Mouse (Mus musculus): ENCODE data around the gene Rbms3. TPM values are rescaled to one million over a fixed set of nuclear protein-coding genes. Genes with fewer than 3 reads are reported as not detected.

Gene Rbms3
- polyA plus RNA-seq, 1 experiment from 2014 or later: 76.1 TPM

- ATAC-seq (replicated peaks; ENCODE audit: low FRiP score): no peak
- Histone ChIP-seq H3K36me3 (no peaks in the 10 kb centered on the region), H3K9ac (no peak overlapping the region), H3K4me3 (replicated peaks) (no peak overlapping the region), H3K4me1 (no peaks in the 10 kb centered on the region), H3K27ac (no peak overlapping the region), H3K27me3 (no peaks in the 10 kb centered on the region), H3K4me2 (no peak overlapping the region), H3K9me3 (replicated peaks) (no peaks in the 10 kb centered on the region)
- 81% methylated on average over 7 of the region's 7 CpGs for WGBS
Measured at GRCm38 (mm10) chr9:117298991-117299390, 330.7 kb downstream of the Rbms3 start.

GRCm38 (mm10) chr9:117297662-117298531 lies 331.8 kb downstream of the Rbms3 start:
- H3K9ac ChIP-seq: no peak overlapping the region
- no peak overlapping the region for H3K4me3 ChIP-seq (replicated peaks)
- no peak overlapping the region for H3K27ac ChIP-seq
- H3K9me3 ChIP-seq (replicated peaks): no peaks in the 10 kb centered on the region
- H3K27me3 ChIP-seq: no peaks in the 10 kb centered on the region
- H3K4me1 ChIP-seq: no peaks in the 10 kb centered on the region
- no peak for ATAC-seq (replicated peaks; ENCODE audit: low FRiP score)
- no peak overlapping the region for H3K4me2 ChIP-seq
- 57% methylated on average over 15 of the region's 15 CpGs for WGBS
- no peaks in the 10 kb centered on the region for H3K36me3 ChIP-seq

GRCm38 (mm10) chr9:117291066-117291850 lies 338.5 kb downstream of the Rbms3 start:
- no peak for ATAC-seq (replicated peaks; ENCODE audit: low FRiP score)
- H3K36me3 ChIP-seq: no peaks in the 10 kb centered on the region
- 79% methylated on average over 15 of the region's 15 CpGs for WGBS

GRCm38 (mm10) chr9:117274846-117275245 lies 354.9 kb downstream of the Rbms3 start:
- H3K4me1 ChIP-seq: no peaks in the 10 kb centered on the region
- WGBS: 75% methylated on average over 12 of the region's 12 CpGs
- no peaks in the 10 kb centered on the region for H3K9me3 ChIP-seq (replicated peaks)
- no peak overlapping the region for H3K27ac ChIP-seq
- no peaks in the 10 kb centered on the region for H3K36me3 ChIP-seq
- H3K9ac ChIP-seq: no peak overlapping the region
- no peak overlapping the region for H3K4me2 ChIP-seq
- H3K4me3 ChIP-seq (replicated peaks): no peak overlapping the region
- H3K27me3 ChIP-seq: no peaks in the 10 kb centered on the region
- no peak for ATAC-seq (replicated peaks; ENCODE audit: low FRiP score)

More at GRCm38 (mm10) chr9:117291066-117291850, 338.5 kb downstream of the Rbms3 start:
- Histone ChIP-seq H3K27me3 (no peaks in the 10 kb centered on the region), H3K4me3 (replicated peaks) (no peak overlapping the region), H3K4me2 (no peak overlapping the region), H3K27ac (no peak overlapping the region), H3K4me1 (no peaks in the 10 kb centered on the region), H3K9ac (no peak overlapping the region), H3K9me3 (replicated peaks) (no peaks in the 10 kb centered on the region)

- Histone ChIP-seq H3K4me2 (no peak overlapping the region), H3K36me3 (no peaks in the 10 kb centered on the region), H3K4me1 (0 out of 2 replicates have a peak, but pooled peaks cover 3% of the 10 kb centered on the region), H3K27me3 (no peaks in the 10 kb centered on the region), H3K27ac (no peak overlapping the region), H3K9ac (no peak overlapping the region), H3K4me3 (replicated peaks) (no peak overlapping the region), H3K9me3 (replicated peaks) (no peaks in the 10 kb centered on the region)
- WGBS: 81% methylated on average over 5 of the region's 5 CpGs
- ATAC-seq (replicated peaks; ENCODE audit: low FRiP score): no peak
Measured at GRCm38 (mm10) chr9:117259614-117260013, 370.1 kb downstream of the Rbms3 start.

- Histone ChIP-seq H3K9me3 (replicated peaks) (no peaks in the 10 kb centered on the region), H3K4me1 (peaks cover 43% of the 10 kb centered on the region), H3K36me3 (no peaks in the 10 kb centered on the region), H3K4me2 (peak overlapping the region; percentile 66), H3K27me3 (no peaks in the 10 kb centered on the region), H3K4me3 (replicated peaks) (peak overlapping the region; percentile 69), H3K27ac (peak overlapping the region; percentile 92; the same call in 1 of the 2 replicates), H3K9ac (peak overlapping the region; percentile 70)
- 0 out of 2 replicates have a peak, but pooled peaks have one; percentile 15 for ATAC-seq (replicated peaks; ENCODE audit: low FRiP score)
- 18% methylated on average over 11 of the region's 11 CpGs for WGBS
Measured at GRCm38 (mm10) chr9:117253361-117253760, 376.4 kb downstream of the Rbms3 start.

GRCm38 (mm10) chr9:117252411-117252861 lies 377.3 kb downstream of the Rbms3 start:
- Histone ChIP-seq H3K4me3 (replicated peaks) (peak overlapping the region; percentile 69), H3K4me2 (peak overlapping the region; percentile 66), H3K27ac (peak overlapping the region; percentile 92), H3K27me3 (no peaks in the 10 kb centered on the region), H3K9me3 (replicated peaks) (no peaks in the 10 kb centered on the region), H3K4me1 (peaks cover 50% of the 10 kb centered on the region), H3K9ac (peak overlapping the region; percentile 70), H3K36me3 (no peaks in the 10 kb centered on the region)
- ATAC-seq (replicated peaks; ENCODE audit: low FRiP score): peak; percentile 85
- WGBS: under 1% methylated on average over 10 of the region's 10 CpGs

GRCm38 (mm10) chr9:117251521-117252368 lies 378.0 kb downstream of the Rbms3 start:
- peak; percentile 40; the same call in 1 of the 2 replicates for ATAC-seq (replicated peaks; ENCODE audit: low FRiP score)
- H3K9me3 ChIP-seq (replicated peaks): no peaks in the 10 kb centered on the region
- no peaks in the 10 kb centered on the region for H3K36me3 ChIP-seq
- peak overlapping the region; percentile 92 for H3K27ac ChIP-seq
- peak overlapping the region; percentile 70 for H3K9ac ChIP-seq
- peaks cover 57% of the 10 kb centered on the region for H3K4me1 ChIP-seq
- peak overlapping the region; percentile 66 for H3K4me2 ChIP-seq
- under 1% methylated on average over 29 of the region's 29 CpGs for WGBS
- peak overlapping the region; percentile 69 for H3K4me3 ChIP-seq (replicated peaks)
- H3K27me3 ChIP-seq: no peaks in the 10 kb centered on the region

GRCm38 (mm10) chr9:117250831-117251165 lies 378.9 kb downstream of the Rbms3 start:
- Histone ChIP-seq H3K9ac (peak overlapping the region; percentile 70), H3K4me1 (peaks cover 65% of the 10 kb centered on the region)
- 6% methylated on average over 2 of the region's 2 CpGs for WGBS

GRCm38 (mm10) chr9:117250036-117250830 lies 379.5 kb downstream of the Rbms3 start:
- Histone ChIP-seq H3K36me3 (no peaks in the 10 kb centered on the region), H3K4me1 (peaks cover 65% of the 10 kb centered on the region), H3K9me3 (replicated peaks) (no peaks in the 10 kb centered on the region), H3K27ac (peak overlapping the region; percentile 92), H3K9ac (peak overlapping the region; percentile 70), H3K4me3 (replicated peaks) (peak overlapping the region; percentile 69), H3K4me2 (peak overlapping the region; percentile 66), H3K27me3 (no peaks in the 10 kb centered on the region)
- 16% methylated on average over 13 of the region's 13 CpGs for WGBS
- ATAC-seq (replicated peaks; ENCODE audit: low FRiP score): no peak

More at GRCm38 (mm10) chr9:117250831-117251165, 378.9 kb downstream of the Rbms3 start:
- Histone ChIP-seq H3K27ac (peak overlapping the region; percentile 92), H3K9me3 (replicated peaks) (no peaks in the 10 kb centered on the region), H3K4me3 (replicated peaks) (peak overlapping the region; percentile 69), H3K36me3 (no peaks in the 10 kb centered on the region), H3K27me3 (no peaks in the 10 kb centered on the region), H3K4me2 (peak overlapping the region; percentile 66)
- ATAC-seq (replicated peaks; ENCODE audit: low FRiP score): no peak

Data from kidney, embryonic 15.5 days (tissue).